Mouse (Mus musculus) liver (tissue): ENCODE results near the gene Carmil2.
A peak's percentile ranks its signal among the peaks of the same experiment; 100 is the strongest.

ENCODE experiments used
- DNase-seq: peaks from one replicate; pipeline ENCODE4 v3.0.0-alpha.2; 2020; ENCODE audit warnings: mixed read lengths

Carmil2 gene

GRCm38 (mm10) chr8:105727397-105728124, 41.5 kb downstream of the Carmil2 start:
- DNase-seq = peak; percentile 29

- DNase-seq = no peak
Observed at GRCm38 (mm10) chr8:105732186-105732585, 46.1 kb downstream of the Carmil2 start.

DNA sequence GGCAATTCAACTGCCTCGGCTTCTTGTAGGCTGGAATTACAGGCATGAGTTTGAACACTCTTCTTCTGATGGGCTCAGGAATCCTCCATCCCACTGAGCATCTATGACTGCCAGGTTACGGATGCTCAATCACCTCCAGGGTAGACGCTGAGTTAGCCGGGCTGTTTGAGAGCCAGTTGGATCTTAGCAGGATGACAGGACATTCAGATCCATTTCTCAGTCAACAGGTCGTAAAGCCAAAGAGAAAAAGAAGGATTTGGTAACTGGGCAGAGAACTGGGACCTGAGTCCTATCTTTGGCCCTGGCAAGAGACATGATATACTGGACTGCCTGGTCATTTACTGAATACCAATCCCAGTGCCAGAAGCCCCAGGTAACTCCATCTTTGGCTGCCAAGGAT, 53.1 kb downstream of the Carmil2 start:
- no peak for DNase-seq

DNA sequence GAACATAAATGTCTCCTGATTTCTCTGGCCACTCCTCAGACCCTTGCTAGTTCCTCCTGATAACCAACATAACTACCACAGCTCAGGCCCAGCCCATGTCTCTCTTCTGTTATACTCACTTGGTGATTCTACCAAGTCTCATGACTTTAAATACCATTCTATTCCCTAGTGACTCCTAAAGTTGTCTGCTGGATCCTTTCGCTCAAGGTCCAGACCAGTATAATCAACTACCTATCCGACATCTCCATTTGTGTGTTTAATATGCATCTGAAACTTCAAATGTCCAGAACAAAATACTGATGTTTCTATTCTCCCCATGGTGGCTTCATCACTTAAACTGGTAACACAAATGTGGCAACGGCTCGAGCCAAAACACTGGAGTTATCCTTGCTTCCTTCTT, 57.2 kb downstream of the Carmil2 start:
- no peak for DNase-seq
